Mouse (Mus musculus): ENCODE measurements around the gene Vmn2r68.

Gene Vmn2r68

DNA sequence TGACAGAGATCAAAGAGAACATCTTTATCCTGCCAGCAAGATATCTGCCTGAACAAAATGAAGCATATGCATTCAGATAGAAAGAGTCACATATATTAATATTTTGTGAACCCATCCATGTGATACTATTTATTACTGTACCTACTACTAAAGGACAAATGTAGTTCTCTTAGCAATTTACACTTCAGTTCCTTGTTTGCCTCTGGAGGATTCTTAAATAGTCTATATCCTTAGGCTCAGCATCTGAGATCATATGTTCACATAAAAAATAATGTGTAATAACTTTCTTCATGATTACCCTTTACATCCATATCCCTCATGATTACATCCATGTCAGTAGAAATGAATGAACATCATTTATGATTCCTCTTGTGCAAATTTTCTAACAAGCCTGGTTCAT lies at the start of gene Vmn2r68:
Gene Vmn2r68, minus strand, starts transcription at position 101 of the 400 bp plus-strand sequence.
- DNase-seq (ENCODE audit: inconsistent age in 2 of 2, low spot score in 1 of 2) = no peak
